Mouse (Mus musculus): ENCODE data around the gene Mansc4. TPM values are rescaled to one million over a fixed set of nuclear protein-coding genes. Genes with fewer than 3 reads are reported as not detected.

The Mansc4 gene
- polyA plus RNA-seq, 1 experiment = 0.59 TPM

DNA sequence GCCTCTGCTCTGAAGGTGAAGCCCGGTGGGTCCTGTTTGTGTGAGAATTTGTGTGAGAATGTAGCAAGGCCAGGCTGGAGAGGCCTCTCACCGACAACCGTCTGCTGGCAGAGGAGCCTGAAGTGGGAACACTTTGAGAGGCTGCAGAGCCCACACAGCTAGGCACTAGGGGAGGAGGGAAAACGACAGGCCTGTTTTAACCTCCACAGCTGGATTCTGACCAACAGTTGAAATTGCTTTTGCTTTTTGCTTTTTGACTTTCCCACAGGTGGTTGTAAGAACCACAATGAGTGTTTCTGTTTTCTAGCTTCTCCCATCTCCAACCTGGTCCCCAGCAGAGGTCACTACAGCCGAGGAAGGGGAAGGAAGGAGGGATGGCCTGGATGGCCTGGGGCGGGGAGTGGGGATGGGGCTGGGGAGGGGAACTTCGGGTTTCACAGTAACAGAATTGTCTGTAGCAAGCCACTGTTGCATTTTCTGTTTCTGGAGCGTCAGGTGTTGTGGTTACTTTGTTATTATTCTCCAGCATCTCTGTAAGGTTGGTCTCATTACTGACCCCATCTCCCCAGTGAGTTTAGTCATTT is 10.6 kb upstream of the Mansc4 start:
- DNase-seq (ENCODE audit: low read depth) = no peak
- TF ChIP-seq POLR2A (IDR thresholded peaks at IDR 0.05; ENCODE audit: borderline replicate concordance, extremely low read depth, insufficient read depth, insufficient read length, poor library complexity, severe bottlenecking) = no peak
- no peak for TF ChIP-seq CTCF (IDR thresholded peaks at IDR 0.05; ENCODE audit: borderline replicate concordance, extremely low read depth, insufficient read depth, insufficient read length)

DNA sequence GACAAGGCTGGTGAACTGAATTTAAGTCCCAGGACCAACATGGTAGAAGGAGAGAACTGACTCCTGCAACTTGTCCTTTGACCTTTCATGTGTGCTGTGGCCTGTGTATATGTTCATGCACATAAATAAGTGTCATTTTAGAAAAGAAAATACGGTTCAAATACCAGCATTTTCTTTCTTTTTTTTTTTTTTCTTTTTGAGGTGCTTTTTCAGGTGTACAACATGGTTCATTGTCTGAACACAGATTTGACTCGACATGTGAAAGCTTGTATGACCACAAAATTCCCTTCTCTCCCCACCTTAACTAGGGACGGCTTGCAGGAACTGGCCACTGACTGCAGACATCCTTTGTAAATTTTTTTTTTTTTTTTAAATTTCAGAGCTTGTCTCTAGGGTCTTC is 10.1 kb upstream of the Mansc4 start:
- no peak for DNase-seq (ENCODE audit: low read depth)
- TF ChIP-seq POLR2A (IDR thresholded peaks at IDR 0.05; ENCODE audit: borderline replicate concordance, extremely low read depth, insufficient read depth, insufficient read length, poor library complexity, severe bottlenecking) (no peak), CTCF (IDR thresholded peaks at IDR 0.05; ENCODE audit: borderline replicate concordance, extremely low read depth, insufficient read depth, insufficient read length) (no peak)

- TF ChIP-seq POLR2A (IDR thresholded peaks at IDR 0.05; ENCODE audit: borderline replicate concordance, extremely low read depth, insufficient read depth, insufficient read length, poor library complexity, severe bottlenecking) (no peak), CTCF (IDR thresholded peaks at IDR 0.05; ENCODE audit: borderline replicate concordance, extremely low read depth, insufficient read depth, insufficient read length) (no peak; the same call in 1 of the 2 replicates)
- no peak for DNase-seq (ENCODE audit: low read depth)
Measured at GRCm38 (mm10) chr6:147096109-147096508, 9.3 kb upstream of the Mansc4 start.

- no peak for DNase-seq (ENCODE audit: low read depth)
- TF ChIP-seq POLR2A (IDR thresholded peaks at IDR 0.05; ENCODE audit: borderline replicate concordance, extremely low read depth, insufficient read depth, insufficient read length, poor library complexity, severe bottlenecking) (no peak), CTCF (IDR thresholded peaks at IDR 0.05; ENCODE audit: borderline replicate concordance, extremely low read depth, insufficient read depth, insufficient read length) (no peak)
Measured at GRCm38 (mm10) chr6:147094771-147095170, 7.9 kb upstream of the Mansc4 start.

DNA sequence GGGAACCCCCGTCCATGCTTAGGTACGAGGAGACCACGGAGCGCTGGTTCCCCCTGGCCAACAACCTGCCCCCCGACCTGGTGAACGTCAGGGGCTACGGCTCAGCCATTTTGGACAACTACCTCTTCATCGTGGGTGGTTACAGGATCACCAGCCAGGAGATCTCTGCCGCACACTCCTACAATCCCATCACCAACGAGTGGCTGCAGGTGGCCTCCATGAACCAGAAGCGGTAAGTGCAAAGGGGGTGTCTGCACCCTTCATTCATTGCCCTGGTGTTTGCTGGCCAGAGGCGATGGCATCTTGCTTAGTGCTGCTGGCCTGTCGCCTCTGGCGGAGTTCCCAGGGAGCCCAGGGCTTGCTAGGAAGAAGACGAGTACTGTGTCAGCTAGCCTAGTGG is 5.3 kb upstream of the Mansc4 start:
- peak; percentile 72 for DNase-seq (ENCODE audit: low read depth)
- TF ChIP-seq CTCF (IDR thresholded peaks at IDR 0.05; ENCODE audit: borderline replicate concordance, extremely low read depth, insufficient read depth, insufficient read length) (no peak), POLR2A (IDR thresholded peaks at IDR 0.05; ENCODE audit: borderline replicate concordance, extremely low read depth, insufficient read depth, insufficient read length, poor library complexity, severe bottlenecking) (no peak)

DNA sequence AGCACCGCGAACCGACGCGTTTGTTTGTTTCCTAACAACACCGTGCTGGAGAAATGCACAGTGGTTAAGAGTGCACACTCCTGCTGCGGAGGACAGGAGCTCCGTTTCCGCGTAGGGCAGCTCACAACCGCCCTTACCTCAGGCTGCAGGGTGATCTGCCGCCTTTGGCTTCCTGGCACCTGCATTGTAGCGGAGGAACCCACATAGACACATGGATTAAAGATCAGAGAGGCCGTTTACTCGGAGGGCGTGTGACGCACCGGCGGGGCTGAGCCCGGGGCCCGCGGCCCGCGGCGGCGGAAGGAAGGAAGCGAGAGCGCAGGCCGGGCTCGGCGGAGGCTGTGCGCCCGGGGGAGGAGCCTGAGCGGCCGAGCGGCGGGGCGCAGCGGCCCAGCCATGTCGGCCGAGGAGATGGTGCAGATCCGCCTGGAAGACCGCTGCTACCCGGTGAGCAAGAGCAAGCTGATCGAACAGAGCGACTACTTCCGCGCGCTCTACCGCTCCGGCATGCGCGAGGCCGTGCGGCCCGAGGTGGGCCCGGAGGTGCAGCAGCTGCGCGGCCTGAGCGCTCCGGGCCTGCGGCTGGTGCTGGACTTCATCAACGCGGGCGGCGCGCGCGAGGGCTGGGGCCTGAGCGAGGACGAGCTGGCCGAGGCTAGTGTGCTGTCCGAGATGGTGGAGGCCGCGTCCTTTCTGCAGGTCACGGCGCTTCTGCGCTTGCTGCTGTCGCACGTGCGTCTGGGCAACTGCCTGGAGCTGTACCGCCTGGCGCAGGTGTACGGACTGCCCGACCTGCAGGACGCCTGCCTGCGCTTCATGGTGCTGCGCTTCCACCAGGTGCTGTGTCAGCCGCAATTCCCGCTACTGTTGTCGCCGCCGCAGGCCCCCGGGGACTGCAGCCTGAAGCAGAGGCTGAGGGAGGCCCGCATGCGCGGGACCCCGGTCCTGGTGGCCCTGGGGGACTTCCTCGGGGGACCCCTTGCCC is 4.6 kb upstream of the Mansc4 start, which contains the start of gene Klhl42:
Gene Klhl42, plus strand, starts transcription at position 244 of the 985 bp plus-strand sequence.
- peak; percentile 85 for DNase-seq (ENCODE audit: low read depth)

GRCm38 (mm10) chr6:147090191-147090590 is 3.4 kb upstream of the Mansc4 start:
- TF ChIP-seq POLR2A (IDR thresholded peaks at IDR 0.05; ENCODE audit: borderline replicate concordance, extremely low read depth, insufficient read depth, insufficient read length, poor library complexity, severe bottlenecking) = no peak
- no peak for TF ChIP-seq CTCF (IDR thresholded peaks at IDR 0.05; ENCODE audit: borderline replicate concordance, extremely low read depth, insufficient read depth, insufficient read length)
- DNase-seq (ENCODE audit: low read depth) = peak; percentile 62

More for the DNA sequence above, 4.6 kb upstream of the Mansc4 start, which contains the start of gene Klhl42:
- no peak for TF ChIP-seq CTCF (IDR thresholded peaks at IDR 0.05; ENCODE audit: borderline replicate concordance, extremely low read depth, insufficient read depth, insufficient read length)
- peak; percentile 68; the same call in 1 of the 2 replicates for TF ChIP-seq POLR2A (IDR thresholded peaks at IDR 0.05; ENCODE audit: borderline replicate concordance, extremely low read depth, insufficient read depth, insufficient read length, poor library complexity, severe bottlenecking)

- TF ChIP-seq CTCF (IDR thresholded peaks at IDR 0.05; ENCODE audit: borderline replicate concordance, extremely low read depth, insufficient read depth, insufficient read length) (no peak), POLR2A (IDR thresholded peaks at IDR 0.05; ENCODE audit: borderline replicate concordance, extremely low read depth, insufficient read depth, insufficient read length, poor library complexity, severe bottlenecking) (no peak)
- DNase-seq (ENCODE audit: low read depth) = no peak
Measured at GRCm38 (mm10) chr6:147088517-147088916, 1.7 kb upstream of the Mansc4 start.

DNA sequence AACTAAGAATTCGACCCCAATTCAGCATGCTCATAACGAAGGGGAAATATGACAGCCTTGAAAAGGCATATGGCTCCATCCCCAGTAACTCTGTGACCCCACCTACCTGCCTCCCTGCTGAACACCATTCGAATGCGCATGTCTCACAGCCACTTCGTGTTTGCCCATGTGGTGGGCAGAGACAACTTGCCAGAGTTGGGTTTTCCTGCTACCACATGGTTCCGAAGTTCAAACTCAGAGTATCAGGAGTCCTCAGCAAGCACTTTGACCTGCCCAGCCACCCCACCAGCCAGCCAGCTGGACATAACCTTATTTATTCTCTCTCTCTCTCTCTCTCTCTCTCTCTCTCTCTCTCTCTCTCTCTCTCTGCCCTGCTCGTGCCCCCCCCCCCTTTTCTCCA is 904 bp upstream of the Mansc4 start:
- no peak for TF ChIP-seq POLR2A (IDR thresholded peaks at IDR 0.05; ENCODE audit: borderline replicate concordance, extremely low read depth, insufficient read depth, insufficient read length, poor library complexity, severe bottlenecking)
- TF ChIP-seq CTCF (IDR thresholded peaks at IDR 0.05; ENCODE audit: borderline replicate concordance, extremely low read depth, insufficient read depth, insufficient read length) = no peak
- no peak for DNase-seq (ENCODE audit: low read depth)

- DNase-seq (ENCODE audit: low read depth) = no peak
- no peak for TF ChIP-seq POLR2A (IDR thresholded peaks at IDR 0.05; ENCODE audit: borderline replicate concordance, extremely low read depth, insufficient read depth, insufficient read length, poor library complexity, severe bottlenecking)
- TF ChIP-seq CTCF (IDR thresholded peaks at IDR 0.05; ENCODE audit: borderline replicate concordance, extremely low read depth, insufficient read depth, insufficient read length) = no peak
Measured at GRCm38 (mm10) chr6:147085398-147086040, 1.3 kb downstream of the Mansc4 start.

DNA sequence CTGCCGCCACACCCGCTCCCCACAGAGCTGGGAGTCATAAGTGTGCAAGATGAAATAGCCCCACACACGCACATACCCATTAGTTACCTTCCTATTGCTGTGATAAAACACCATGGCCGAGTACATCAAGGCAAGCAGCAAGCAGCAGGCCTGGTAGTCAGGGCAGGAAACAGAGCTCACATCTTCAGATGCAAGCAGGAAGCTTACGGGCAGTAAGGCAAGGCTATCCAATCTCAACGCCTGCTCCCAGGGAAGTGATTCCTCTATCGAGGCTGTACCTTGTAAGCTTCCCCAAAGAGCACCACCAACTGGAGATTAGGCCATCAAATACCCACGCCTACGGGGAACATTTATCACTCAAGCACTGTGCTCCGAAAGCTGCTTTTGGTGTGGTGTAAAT is 6.9 kb downstream of the Mansc4 start:
- DNase-seq (ENCODE audit: low read depth) = no peak
- TF ChIP-seq POLR2A (IDR thresholded peaks at IDR 0.05; ENCODE audit: borderline replicate concordance, extremely low read depth, insufficient read depth, insufficient read length, poor library complexity, severe bottlenecking) = no peak
- no peak for TF ChIP-seq CTCF (IDR thresholded peaks at IDR 0.05; ENCODE audit: borderline replicate concordance, extremely low read depth, insufficient read depth, insufficient read length)

All from brain, embryonic 14.5 days (tissue).